Mouse (Mus musculus): ENCODE measurements around the gene Speer4e.
"Not testable (repeated sequence)": the region's sequence is repeated elsewhere in the genome, so short reads cannot be mapped to it uniquely, and the experiment has no call there.

- not testable (repeated sequence) for TF ChIP-seq GATA1 (IDR thresholded peaks at IDR 0.05; ENCODE audit: borderline replicate concordance, low read length); FLI1 (IDR thresholded peaks at IDR 0.05; ENCODE audit: low read length)
Measured at GRCm38 (mm10) chr5:14952749-14953148, 14.5 kb upstream of the Speer4e start.

All from megakaryocyte, embryonic 14.5 days (primary cell).